Comparison of ENCODE assay signal across 11 mouse cellular contexts in genomic region chr1:131090261-131090660, GRCm38 (mm10). TPM values are rescaled to one million over a fixed set of nuclear protein-coding genes. Genes with fewer than 3 reads are reported as not detected.
DNase-seq lines count a peak whose midpoint lies in the region; ATAC-seq and TF ChIP-seq lines count a peak whose summit lies in the region.
"Had no signal": no experiment of that assay in that cellular context is flagged by ENCODE, and none has a peak within 500 bp of the region (broad histone marks: within the 10 kb centered on the region; RNA-seq: fewer than 3 reads in every experiment).

No protein-coding gene starts in this region.

- no peaks in the 10 kb centered on the region for H3K27me3 ChIP-seq in heart, embryonic 12.5 days (replicated peaks)
- no peaks in the 10 kb centered on the region for H3K27me3 ChIP-seq in liver, postnatal 0 days (ENCODE audit: insufficient read depth, low read length)
- H3K27me3 ChIP-seq: hindbrain, embryonic 13.5 days had no signal

- H3K36me3 ChIP-seq in heart, embryonic 12.5 days: no peaks in the 10 kb centered on the region
- no peaks in the 10 kb centered on the region for H3K36me3 ChIP-seq in liver, postnatal 0 days (replicated peaks; ENCODE audit: insufficient read depth, low read length)
- H3K36me3 ChIP-seq: hindbrain, embryonic 13.5 days had no signal

- TF ChIP-seq POLR2A in bone marrow macrophage, adult 2 months (IDR thresholded peaks at IDR 0.05; ENCODE audit: borderline replicate concordance, low read depth, low read length): no peak

- DNase-seq in kidney, adult 9 months: peak; percentile 49
- DNase-seq in kidney, postnatal 4 days: no peak
- DNase-seq in liver, postnatal 0 days: no peak
- DNase-seq in spleen, adult 12 weeks (ENCODE audit: low spot score): no peak
- DNase-seq in left cerebral cortex, postnatal 14 days (ENCODE audit: low spot score in 2 of 2): no peak
- DNase-seq in embryo, embryonic 9.5 days (ENCODE audit: extremely low spot score): no peak
- DNase-seq: cerebellum, postnatal 10 days had no signal

- H3K4me1 ChIP-seq in bone marrow macrophage, adult 2 months (ENCODE audit: control insufficient read depth, insufficient read depth, low read length): peaks cover 89% of the 10 kb centered on the region
- peaks cover 96% of the 10 kb centered on the region for H3K4me1 ChIP-seq in heart, embryonic 12.5 days (replicated peaks)
- H3K4me1 ChIP-seq in liver, postnatal 0 days (ENCODE audit: insufficient read depth): peaks cover 90% of the 10 kb centered on the region

- intact Hi-C loops in left cerebral cortex, postnatal 14 days (cut with DNase I): no loop called here

- peak overlapping the region; percentile 60 for H3K9ac ChIP-seq in heart, embryonic 12.5 days
- peak overlapping the region; percentile 23; the same call in 1 of the 2 replicates for H3K9ac ChIP-seq in liver, postnatal 0 days (replicated peaks)
- H3K9ac ChIP-seq: hindbrain, embryonic 13.5 days had no signal

- TF ChIP-seq EP300 in liver, postnatal 0 days (IDR thresholded peaks at IDR 0.05; ENCODE audit: low read depth): no peak

- H3K27ac ChIP-seq in bone marrow macrophage, adult 2 months (ENCODE audit: insufficient read depth, low read depth, low read length): peak overlapping the region; percentile 54
- peak overlapping the region; percentile 95 for H3K27ac ChIP-seq in heart, embryonic 12.5 days (ENCODE audit: poor library complexity, severe bottlenecking)
- H3K27ac ChIP-seq in liver, postnatal 0 days (ENCODE audit: low read depth): peak overlapping the region; percentile 81
- H3K27ac ChIP-seq: hindbrain, embryonic 13.5 days had no signal

- ATAC-seq in heart, embryonic 12.5 days (ENCODE audit: insufficient number of reproducible peaks, low FRiP score): no peak
- ATAC-seq in liver, postnatal 0 days: peak; percentile 74
- ATAC-seq: midbrain, embryonic 16.5 days had no signal

- WGBS in heart, embryonic 12.5 days: 28% methylated on average over 5 of the region's 5 CpGs
- WGBS in liver, postnatal 0 days (ENCODE audit: insufficient replicate concordance): 31% methylated on average over 5 of the region's 5 CpGs

- TF ChIP-seq CTCF in bone marrow macrophage, adult 2 months (IDR thresholded peaks at IDR 0.05; ENCODE audit: low read depth, low read length): no peak
- TF ChIP-seq CTCF in liver, postnatal 0 days (IDR thresholded peaks at IDR 0.05; ENCODE audit: low read depth): no peak

- peak overlapping the region; percentile 16 for H3K4me3 ChIP-seq in bone marrow macrophage, adult 2 months (ENCODE audit: insufficient read depth, low read length)
- H3K4me3 ChIP-seq in heart, embryonic 12.5 days: no peak overlapping the region
- H3K4me3 ChIP-seq in liver, postnatal 0 days (ENCODE audit: low read depth, low read length): no peak overlapping the region
- H3K4me3 ChIP-seq: hindbrain, embryonic 13.5 days had no signal

- H3K9me3 ChIP-seq in heart, embryonic 12.5 days (replicated peaks): no peaks in the 10 kb centered on the region
- H3K9me3 ChIP-seq in liver, postnatal 0 days (ENCODE audit: low read length): no peaks in the 10 kb centered on the region
- H3K9me3 ChIP-seq: hindbrain, embryonic 13.5 days had no signal

- peak overlapping the region; percentile 58 for H3K4me2 ChIP-seq in heart, embryonic 12.5 days
- H3K4me2 ChIP-seq in liver, postnatal 0 days (ENCODE audit: low read depth, low read length): peak overlapping the region; percentile 42
- H3K4me2 ChIP-seq: hindbrain, embryonic 13.5 days had no signal

RNA-seq across cellular contexts. Expression of gene Mapkapk2, which starts 7.4 kb away (rescaled TPM):
- 265 and 283 TPM in 2 replicates for polyA plus RNA-seq in bone marrow macrophage, adult 2 months (2012; ENCODE audit: insufficient read depth, insufficient read length, missing spikeins)
- 89.1 and 93.0 TPM in 2 replicates for polyA plus RNA-seq in heart, embryonic 12.5 days (2016; fragmentation: Nextera tagmentation; extraction: Ambion mirVana)
- polyA plus RNA-seq in liver, postnatal 0 days (2015; fragmentation: Nextera tagmentation; extraction: Ambion mirVana): 18.3 and 19.6 TPM in 2 replicates
- total RNA-seq in left cerebral cortex, postnatal 14 days (2021): 10 to 100 TPM; 25.1 to 26.0 TPM

RNA-seq across cellular contexts. Expression of gene Dyrk3, which starts 47.9 kb away (rescaled TPM):
- polyA plus RNA-seq in bone marrow macrophage, adult 2 months (2012; ENCODE audit: insufficient read depth, insufficient read length, missing spikeins): 0.84 and 1.1 TPM in 2 replicates
- polyA plus RNA-seq in heart, embryonic 12.5 days (2016; fragmentation: Nextera tagmentation; extraction: Ambion mirVana): 6.5 and 8.8 TPM in 2 replicates
- polyA plus RNA-seq in liver, postnatal 0 days (2015; fragmentation: Nextera tagmentation; extraction: Ambion mirVana): 9.5 and 10.3 TPM in 2 replicates
- total RNA-seq in left cerebral cortex, postnatal 14 days (2021): 10 to 100 TPM in 1 of 2 experiments, 1 to 10 TPM in 1; 9.3 to 19.0 TPM
